Mouse (Mus musculus): ENCODE results near the gene Gm48551.

The Gm48551 gene

DNA sequence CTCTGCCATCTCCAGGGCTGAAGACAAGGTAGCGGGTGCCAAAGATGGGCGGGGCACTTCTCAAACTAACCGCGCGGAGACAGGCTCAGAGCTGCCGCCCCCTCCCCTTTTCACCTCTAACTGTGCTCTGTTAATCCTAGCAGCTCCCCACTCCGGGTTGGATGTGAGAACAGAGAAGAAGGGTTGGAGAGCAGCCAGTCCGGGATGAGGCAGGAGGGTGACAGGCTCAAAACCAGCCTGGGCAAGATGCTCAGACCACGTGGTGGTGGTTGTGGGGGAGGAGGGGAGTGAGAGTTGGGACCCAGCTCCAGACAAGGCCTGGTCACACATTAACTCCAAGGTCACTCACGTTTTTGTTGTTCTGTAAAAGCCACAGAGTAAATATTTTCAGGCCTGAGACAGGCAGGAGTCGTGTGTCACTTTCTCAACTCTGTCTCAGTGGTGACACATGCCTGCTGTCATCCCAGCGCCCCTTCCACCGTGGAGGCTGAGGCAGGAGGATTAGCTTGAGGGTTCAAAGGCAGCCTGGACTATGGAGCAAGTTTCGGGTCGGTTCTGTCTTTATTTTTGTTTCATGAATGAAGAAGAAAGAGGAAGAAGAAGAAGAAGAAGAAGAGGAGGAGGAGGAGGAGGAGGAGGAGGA lies 47.4 kb downstream of the Gm48551 start:
- DNase-seq: peak; percentile 50

DNA sequence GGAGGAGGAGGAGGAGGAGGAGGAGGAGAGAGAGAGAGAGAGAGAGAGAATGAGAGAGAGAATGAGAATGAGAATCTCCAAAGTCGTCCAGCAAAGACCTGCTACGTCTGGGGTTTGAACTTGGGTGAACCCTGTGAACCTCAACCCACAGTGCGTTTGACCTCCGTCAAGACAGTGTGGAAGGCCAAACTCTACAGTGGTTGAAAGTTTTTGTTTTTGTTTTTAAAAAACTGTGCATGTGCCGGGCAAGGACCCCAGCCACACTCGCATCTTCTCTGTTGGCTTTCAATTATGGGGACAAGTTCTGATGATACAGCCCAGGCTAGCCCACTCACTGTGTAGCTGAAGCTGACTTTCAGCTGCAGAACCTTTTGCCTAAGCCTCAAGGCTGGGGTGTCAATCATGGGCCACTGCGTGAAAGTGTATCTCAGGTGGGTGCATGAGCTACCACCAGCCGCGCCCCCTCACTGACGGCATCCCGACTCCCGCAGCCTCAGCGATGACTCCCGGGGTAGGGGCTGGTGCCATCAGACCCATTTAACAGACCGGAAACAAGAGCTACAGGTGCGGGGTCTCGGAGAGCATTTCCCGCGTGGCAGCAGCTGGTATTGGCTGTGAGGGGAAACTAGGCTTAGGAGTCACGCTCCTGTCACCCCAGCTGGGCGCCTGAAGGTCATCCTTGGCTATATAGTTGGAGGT lies 48.1 kb downstream of the Gm48551 start:
- no peak for DNase-seq

DNA sequence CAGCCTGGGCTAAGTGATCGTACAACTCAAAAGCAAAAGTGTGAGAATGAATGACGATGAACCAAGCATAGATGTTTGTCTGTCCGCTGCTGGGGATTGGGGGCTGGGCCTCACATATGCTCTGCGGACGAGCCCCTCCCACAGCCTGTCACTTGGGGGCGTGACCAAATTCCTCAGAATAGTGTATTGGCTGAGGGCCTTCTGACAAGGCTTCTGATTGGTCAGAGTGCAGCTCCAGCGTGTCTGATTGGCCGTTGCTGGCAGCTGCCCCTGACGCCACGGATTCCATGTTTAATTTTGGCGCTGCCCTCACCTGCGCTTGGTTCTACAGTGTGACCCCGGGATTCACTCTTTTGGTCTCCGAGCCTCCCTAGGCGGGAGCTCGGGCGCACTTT lies 48.6 kb downstream of the Gm48551 start:
- DNase-seq: peak; percentile 84

DNA sequence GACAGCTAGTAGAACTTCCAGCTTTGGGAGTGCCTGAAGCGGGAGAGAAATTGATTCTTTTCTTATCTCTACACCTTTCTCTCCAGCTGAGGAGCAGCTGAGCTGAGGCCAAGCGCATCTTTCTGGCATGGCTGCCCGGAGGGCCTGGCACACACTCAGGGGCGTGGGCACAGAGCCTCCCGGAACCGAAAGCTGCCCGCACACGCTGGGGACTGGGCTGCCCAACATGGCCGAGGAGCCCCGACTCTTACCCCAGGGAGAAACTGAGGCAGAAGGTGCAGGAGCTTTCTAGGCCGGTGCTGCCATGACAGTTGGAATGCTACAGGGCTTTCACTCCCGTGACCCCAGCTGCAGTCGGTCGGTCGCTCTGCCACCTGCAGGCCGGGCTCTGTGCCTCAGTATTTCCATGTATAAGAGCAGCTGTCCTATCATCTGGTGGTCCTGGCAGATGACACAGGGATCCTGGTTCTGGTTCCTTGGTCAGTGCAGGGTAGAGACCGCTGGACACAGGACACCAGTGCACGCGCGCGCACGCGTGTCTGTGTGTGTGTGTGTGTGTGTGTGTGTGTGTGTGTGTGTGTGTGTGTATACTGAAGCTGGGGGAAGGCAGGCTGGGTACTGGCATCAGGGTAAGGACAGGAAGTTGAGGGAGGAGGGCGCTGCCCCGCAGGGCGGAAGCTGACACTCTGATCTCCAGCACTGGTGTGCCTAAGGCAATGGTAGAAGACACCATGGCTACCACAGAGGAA lies 49.4 kb downstream of the Gm48551 start:
- DNase-seq: peak; percentile 17

DNA sequence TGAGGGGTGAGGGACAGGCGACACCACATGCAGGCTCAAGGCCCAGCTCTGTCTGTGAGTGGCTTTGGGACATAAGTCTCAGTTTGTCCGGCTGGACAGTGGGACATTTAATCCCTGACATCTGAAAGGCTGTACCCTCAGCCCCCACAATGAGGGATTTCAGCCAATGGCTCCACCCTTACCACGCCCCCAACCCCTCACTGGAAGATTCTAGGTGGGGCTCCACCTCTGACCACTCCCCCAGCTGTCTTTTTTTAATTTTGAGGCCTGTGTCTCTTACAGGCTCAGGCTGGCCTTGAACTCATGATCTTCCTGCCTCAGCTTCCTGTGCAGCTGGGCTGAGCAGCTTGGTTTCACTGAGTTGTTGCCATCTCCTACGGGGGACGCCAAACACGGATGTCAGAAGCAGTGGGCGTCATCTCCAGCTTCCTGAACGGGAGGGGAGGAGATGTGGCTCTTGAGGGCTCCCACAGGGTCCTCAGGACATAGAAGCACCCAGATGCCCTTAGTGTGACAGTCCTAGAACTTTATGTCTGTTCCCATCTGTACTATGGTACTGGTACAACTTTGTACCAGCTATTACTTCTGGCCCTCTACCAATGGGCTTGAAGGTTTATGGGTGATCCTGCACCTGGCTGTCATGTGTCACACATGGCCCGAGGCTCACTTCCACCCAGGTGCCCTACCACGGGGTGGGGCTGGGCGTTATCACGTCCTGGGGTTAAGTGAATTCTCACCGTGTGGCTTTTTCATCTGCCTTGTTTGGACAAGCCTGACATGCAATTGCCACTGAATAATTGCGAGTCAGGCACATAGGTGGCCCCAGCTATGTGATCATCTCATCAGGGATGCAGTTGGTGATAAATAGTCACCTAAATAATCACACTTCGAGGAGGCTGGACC lies 50.3 kb downstream of the Gm48551 start:
- DNase-seq: peak; percentile 2

DNA sequence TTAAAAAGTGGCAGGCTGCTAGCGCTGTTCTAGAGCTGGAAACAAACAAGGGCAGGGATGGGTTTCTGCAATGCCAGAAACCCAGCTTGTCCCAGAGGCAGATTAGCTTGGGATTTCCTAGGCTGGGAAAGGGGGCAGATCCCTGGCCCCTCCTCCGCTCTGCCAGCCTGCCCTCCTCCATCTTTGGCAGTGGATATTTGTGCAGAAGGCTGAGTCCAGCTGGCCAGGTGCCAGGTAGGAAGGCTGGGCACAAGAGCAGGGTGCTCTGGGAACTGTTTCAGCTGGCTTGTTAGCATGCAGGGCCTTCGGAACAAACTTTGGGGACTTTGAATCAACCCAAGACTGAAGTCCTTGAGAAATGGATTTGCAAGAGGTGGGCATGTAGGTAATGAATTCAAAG lies 51.2 kb downstream of the Gm48551 start:
- DNase-seq: peak; percentile 75

DNA sequence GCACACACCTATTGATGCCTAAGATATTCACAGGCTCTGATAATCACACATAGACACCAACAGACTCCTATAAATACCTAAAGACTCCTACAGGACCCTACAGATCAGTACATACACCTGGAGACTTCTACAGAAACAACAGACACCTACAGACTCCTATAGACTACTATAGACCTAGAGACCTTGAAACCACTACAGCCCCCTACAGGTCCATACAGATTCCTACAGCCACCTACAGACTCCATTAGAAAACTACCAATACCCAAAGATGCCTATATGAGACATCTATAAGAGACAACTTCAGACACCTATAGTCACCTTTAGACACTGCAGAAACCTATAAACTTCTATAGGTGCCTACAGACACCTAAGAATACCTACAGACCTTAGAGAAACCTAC lies 56.8 kb downstream of the Gm48551 start:
- DNase-seq: no peak
